Mouse (Mus musculus): ENCODE results near the gene Mtmr3.

Mtmr3 gene

DNA sequence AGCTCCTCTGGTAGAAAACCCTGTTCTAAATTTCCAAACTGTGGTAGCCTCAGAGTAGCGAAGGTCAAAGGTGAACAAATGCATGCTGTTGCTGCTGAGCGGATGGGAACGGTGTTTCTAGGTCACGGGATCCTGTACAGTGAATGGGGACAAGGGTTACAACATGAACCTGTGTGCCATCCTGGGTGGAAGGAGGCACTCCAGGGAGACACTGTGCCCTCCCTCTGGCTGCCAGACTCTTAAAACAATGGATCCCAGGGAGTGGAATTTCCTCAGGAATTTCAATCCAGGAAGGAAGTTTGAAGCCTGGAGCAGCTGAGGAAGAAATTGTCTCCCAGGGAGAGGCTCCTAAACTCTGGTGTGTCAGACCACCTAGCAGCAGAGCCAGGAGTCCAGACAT lies 128.5 kb downstream of the Mtmr3 start:
- DNase-seq (ENCODE audit: low read depth, low spot score) = no peak

DNA sequence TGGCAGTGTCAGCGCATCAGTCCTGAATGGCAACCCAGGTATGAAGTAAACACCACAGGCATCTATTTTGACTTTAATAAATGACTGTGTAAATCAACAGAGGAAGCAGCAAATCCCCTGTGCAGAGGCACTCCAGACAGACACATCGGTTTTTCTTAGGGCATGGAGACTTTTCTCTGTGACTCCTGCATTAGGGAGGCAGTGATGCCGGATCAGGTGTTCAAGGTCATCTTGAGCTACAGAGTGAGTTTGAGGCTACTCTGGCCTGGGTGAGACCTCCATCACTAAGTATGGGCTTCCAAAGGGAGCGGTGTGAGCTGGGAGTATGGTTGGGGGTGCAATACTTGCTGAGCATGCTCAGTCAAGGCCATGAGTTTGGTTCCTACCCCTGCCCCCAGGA lies 130.0 kb downstream of the Mtmr3 start:
- DNase-seq (ENCODE audit: low read depth, low spot score) = no peak

DNA sequence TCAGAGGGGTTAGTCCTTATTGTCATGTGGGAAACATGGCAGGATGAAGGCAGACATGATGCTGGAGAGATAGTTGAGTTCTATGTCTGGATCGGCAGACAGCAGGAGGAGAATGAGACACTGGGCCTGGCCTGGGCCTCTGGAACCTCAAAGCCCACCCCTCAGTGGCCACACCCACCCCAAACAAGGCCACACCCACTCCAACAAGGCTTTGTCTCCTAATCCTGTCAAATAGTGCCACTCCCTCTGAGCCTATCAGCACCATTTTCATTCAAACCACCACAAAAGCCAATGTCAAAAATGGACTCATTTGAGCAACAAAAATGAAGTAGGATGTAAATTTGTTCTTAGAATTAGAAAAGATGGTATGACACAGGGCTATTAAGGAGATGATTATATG lies 130.5 kb downstream of the Mtmr3 start:
- no peak for DNase-seq (ENCODE audit: low read depth, low spot score)

DNA sequence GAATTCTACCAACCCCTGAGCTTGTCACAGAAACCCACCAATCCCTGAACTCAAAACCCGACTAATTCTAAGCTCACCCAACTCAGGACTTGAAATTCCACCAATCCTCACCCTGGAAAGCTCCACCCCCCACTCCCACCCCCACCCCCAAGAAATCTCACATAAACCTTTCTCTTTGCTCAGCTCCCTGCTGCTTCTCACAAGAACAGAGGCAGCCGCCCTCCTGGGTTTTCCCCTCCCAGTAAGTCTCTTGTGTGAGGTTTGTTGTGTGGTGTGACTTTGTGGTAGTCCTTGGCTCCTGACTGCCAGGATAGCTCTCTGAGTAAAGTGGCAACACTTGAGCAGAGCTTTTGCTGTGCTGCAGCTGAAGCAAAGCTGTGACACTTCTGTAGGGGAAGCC lies 131.8 kb downstream of the Mtmr3 start:
- DNase-seq (ENCODE audit: low read depth, low spot score) = no peak

DNA sequence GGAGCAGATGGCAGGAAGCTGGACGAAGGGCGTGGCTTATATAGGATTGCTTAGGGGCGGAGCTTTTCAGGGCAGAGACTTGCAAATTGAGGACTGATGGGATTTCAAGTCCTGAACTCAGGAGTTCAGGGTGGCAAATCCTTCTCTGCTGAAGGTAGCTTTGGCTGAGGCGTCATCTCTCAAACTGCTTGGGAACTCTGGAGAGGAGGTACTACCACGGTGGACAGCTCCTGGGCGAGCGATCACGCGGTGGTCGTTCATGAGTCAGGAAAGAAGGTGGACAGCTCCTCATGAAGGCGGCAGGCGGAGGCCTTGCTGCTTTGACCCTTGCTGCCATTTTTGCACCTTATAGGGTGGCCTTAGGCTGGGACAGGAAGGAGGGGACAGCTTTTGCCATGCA lies 133.5 kb downstream of the Mtmr3 start:
- peak; percentile 45 for DNase-seq (ENCODE audit: low read depth, low spot score)

DNA sequence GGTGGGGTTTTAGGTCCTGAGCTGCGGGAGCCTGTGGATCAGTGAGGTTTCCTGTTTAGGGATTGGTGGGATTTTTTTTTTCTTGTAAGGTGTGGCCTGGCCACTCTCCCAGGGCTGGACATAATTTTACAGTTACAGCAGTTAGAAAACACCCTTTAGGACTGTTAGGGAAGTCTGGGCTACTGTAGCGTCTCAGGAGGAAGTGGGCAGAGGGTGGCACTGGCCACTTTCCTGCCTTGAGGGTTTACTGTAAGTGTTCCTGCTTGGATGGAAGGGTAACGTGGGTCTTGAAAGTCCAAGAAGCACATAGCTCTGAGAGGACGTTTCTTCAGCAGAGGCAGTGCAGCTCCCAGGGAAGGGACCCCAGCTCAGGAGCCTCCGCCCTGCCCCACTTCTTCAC lies 134.0 kb downstream of the Mtmr3 start:
- DNase-seq (ENCODE audit: low read depth, low spot score) = no peak

DNA sequence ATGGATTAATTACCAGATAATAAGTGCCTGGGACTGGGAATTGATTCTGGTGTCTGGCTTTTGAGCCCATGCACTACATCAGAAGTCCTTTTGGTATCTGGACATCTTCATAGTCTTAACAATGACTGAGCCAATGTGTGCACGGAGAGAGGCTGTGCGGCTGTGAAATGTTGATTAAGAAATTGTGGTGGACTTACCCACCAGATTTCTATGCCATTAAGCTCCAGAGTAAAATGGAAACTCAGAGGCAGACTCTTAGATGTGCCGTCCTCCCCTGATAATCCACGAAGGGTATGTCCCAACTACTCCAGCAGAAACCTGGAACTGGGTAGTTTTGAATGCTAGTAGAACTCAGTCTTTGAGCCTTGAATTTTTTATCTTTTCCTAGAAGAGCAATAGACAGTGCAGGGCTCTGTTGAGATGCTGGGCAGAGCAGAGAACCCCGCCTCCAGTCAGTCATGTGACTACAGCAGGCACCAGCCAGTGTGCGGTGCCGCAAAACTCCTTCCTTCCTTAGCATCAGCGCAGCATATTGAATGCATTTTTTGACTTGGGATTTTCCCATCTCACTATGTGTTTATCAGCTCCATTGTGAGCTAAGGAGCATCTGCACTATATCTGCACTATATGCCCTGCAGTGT lies 139.6 kb downstream of the Mtmr3 start:
- no peak for DNase-seq (ENCODE audit: low read depth, low spot score)

DNA sequence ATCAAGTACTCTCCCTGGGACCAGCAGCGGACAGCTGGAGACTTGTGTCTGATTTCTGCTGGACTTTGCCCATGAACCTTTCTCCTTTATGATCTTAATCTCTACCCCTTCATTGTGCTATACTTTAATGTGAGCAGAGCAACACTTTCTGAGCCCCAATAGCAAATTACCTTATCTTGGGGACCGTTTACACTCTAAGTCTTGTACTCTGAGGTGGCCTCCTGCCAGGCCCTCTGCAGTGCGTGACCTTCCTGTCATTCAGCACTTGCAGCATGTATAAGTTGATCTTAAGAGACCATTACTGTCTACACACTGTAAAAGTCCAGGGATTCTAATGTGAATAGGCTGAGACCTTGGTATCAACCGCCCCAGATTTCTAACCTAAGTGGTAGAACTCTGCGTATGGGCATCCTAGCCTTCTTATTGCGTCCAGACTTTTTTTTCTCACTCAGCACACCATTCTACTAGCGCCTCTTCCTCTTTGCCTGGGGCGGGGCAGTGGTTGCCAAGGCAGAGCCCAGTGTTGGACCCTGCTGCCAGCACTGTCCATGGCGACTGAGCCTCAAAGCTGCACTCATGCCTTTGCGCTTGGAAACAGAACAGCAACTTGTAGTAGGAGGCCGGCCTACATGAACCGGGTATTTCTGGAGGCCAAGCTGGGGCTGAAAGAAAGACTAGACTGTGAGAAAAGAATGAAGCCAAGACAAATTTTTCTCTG lies 142.0 kb downstream of the Mtmr3 start:
- DNase-seq (ENCODE audit: low read depth, low spot score) = no peak

DNA sequence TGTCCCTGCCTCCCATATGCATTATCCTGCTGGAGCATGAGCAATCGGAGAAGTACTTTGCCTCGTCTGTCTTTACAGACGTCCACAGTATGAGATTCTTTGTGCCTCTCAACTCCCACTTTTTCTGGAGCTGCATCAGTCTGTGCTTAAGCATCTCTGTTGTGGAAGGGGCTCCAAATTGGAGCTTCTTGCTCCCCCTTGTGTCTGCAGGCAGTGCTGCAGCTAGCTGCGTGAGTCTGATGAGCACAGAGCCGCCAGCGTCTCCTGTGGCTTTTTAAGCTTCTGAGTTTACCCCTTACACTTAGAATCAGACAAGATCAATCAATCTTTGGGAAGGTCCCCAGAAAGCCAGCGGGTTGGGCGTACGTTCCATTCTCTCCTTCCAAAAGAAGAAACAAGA lies 143.5 kb downstream of the Mtmr3 start:
- peak; percentile 73 for DNase-seq (ENCODE audit: low read depth, low spot score)

DNA sequence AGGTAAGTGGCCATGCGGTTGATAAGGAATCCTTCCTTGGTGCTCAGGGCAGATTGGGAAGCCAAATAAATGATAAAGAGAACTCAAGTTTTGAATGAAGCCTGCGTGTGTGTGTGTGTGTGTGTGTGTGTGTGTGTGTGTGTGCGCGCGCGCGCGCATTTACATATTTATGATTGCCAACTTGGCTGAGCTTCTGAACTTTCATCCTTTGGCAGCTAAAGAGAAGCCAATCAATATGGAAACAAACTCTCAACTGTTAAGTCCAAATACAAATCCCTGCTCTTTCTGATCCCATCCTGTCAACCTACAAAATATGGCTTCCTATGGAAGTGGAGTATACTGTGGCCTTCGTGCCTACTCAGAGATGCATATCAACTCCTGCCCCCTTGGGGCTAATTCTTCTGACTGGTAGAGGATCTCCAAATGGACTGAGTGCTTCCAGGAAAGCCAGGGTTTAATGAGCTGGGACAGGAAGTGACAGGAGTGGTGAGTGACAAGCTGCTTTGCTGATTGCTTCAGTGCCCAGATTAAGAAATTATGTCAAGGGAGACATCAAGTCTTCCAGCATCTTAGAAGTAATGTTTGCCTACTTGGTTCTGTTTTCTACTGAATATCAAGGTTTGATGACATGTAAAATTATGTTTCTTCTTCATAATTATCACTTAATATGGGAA lies 148.3 kb downstream of the Mtmr3 start:
- DNase-seq (ENCODE audit: low read depth, low spot score) = no peak

DNA sequence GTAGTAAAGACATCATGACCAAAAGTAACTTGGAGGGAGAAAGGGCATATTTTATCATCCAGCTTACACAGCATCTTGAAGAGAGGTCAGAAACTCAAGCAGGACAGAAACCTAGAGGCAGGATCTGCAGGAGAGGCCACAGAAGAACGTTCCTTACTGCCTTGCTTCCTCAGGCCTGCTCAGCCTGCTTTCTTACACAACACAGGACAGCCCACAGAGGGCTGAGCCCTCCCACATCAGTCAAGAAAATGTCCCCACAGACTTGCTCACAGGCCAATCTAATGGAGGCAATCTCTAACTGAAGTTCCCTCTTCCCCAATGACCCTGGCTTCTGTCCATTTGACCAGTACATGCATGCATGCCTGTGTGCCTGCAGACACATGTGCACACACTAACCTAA lies 152.4 kb downstream of the Mtmr3 start:
- DNase-seq (ENCODE audit: low read depth, low spot score) = no peak

DNA sequence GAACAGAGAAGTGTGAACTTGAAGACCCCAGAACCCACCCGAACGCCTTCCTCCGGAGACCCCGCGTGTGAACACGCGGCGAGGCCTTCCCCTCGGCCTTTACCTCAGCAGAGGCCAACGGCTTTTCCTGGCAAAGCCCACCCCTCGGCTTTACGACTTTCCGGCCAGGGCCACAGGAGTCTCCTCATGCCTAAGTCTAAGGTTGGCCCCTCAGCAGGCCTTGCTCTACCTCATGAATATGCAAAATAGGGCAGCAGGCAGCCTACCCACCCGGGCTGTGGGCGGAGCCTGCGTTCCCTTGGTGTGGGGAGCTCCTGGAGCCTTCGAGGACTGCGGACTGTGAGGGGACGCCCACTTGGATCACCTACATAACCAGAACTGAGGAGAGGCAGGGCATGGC lies 153.7 kb downstream of the Mtmr3 start, which contains the start of gene Hormad2:
Hormad2 (minus strand) TSS at position 128 of the 400 bp plus-strand sequence.
- peak; percentile 5 for DNase-seq (ENCODE audit: low read depth, low spot score)

DNA sequence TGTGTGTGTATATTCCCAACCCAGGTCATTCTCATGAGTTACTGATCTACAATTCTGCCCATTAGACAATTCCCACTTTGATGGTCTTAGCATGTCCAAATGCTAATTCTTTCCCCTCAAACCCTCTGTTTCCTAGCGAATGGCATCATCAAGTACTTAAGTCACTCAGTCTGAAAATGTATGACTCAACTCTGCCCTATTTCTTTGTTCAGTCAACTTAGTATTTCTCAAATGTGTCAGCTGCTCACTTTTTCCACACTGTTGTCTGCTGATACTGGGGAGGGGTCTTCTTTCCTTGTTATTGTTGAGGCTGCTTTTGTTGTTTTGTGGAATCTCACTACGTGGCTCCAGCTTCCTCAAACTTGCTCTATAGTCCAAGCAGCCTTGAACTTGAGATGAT lies 156.5 kb downstream of the Mtmr3 start:
- no peak for DNase-seq (ENCODE audit: low read depth, low spot score)

DNA sequence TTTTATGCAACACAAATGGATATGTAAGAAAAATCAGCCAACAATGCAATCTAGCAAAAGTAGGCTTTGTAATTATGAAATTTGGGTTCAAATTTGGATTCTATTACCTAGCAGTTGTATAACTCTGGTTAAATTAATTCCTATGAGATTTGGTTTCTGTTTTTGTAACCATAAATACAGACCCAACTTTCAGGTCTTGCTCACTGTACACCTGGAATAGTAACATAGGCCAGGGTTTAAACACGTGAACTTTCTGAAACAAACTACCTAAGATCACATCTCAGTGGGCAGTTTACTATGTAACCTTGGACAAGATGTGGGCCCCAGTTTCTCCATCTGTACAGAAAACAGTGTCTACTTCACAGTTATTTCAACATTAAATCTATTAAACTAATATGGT lies 157.3 kb downstream of the Mtmr3 start:
- no peak for DNase-seq (ENCODE audit: low read depth, low spot score)

DNA sequence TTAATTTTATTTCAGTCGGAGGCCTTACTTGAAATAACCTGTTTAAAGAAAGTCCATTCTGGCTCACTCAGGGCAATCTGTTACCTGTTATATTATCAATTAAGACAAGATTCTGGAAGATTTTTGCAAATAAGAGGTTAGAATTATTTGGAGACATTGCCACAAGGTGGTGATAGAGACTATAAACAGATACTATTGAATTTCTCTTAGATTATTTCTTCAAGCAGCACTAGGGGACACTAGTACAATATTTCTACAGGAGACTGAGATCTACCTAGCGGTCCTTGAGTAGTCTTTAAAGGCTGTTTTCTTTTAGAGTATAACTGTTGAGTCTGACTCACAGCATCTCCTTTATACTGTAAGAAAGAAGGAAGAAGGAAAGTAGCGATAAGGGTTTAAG lies 158.0 kb downstream of the Mtmr3 start:
- DNase-seq (ENCODE audit: low read depth, low spot score) = no peak

DNA sequence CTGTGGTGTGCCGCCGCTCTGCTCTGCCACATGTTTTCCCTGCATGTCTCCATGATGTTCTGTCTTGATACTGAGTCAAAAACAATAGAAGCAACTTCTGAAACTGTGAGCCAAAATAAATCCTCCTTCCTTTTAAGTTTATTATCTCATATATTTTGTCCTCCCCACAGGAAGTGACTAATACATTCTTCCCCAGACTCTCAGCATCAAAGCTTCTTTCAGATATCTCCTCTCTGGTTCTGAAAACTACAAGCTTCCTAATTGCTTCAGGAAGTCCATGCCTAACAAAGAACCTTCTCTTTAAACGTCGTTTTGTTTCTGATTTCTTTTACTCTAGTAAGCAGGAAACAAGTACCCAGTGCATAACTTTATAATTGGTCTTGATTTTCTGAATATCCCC lies 160.2 kb downstream of the Mtmr3 start:
- no peak for DNase-seq (ENCODE audit: low read depth, low spot score)
